Mouse (Mus musculus) megakaryocyte, embryonic 14.5 days (primary cell): Measurements from ENCODE around the gene Txnrd3.

Experiments
- FLI1 ChIP-seq: IDR thresholded peaks from 2 replicates; pipeline ENCODE4 v1.6.1; 2012; ENCODE audit warnings: low read length, inconsistent platforms, mixed read lengths
- GATA1 ChIP-seq: IDR thresholded peaks from 3 replicates; pipeline ENCODE4 v1.6.1; 2012; ENCODE audit warnings: mixed read lengths, low read length, inconsistent platforms, borderline replicate concordance

- no peak for TF ChIP-seq GATA1
- TF ChIP-seq FLI1 = no peak
Measured at GRCm38 (mm10) chr6:89680155-89680554, 36.4 kb downstream of the Txnrd3 start.
